Mouse (Mus musculus) kidney, adult 9 months (tissue): Measurements from ENCODE around the gene Zfp689.
"Not testable (repeated sequence)": the region's sequence is repeated elsewhere in the genome, so short reads cannot be mapped to it uniquely, and the experiment has no call there.

Experiments used
- DNase-seq: peaks from one replicate; pipeline ENCODE4 v3.0.0; 2022

Zfp689 gene

DNA sequence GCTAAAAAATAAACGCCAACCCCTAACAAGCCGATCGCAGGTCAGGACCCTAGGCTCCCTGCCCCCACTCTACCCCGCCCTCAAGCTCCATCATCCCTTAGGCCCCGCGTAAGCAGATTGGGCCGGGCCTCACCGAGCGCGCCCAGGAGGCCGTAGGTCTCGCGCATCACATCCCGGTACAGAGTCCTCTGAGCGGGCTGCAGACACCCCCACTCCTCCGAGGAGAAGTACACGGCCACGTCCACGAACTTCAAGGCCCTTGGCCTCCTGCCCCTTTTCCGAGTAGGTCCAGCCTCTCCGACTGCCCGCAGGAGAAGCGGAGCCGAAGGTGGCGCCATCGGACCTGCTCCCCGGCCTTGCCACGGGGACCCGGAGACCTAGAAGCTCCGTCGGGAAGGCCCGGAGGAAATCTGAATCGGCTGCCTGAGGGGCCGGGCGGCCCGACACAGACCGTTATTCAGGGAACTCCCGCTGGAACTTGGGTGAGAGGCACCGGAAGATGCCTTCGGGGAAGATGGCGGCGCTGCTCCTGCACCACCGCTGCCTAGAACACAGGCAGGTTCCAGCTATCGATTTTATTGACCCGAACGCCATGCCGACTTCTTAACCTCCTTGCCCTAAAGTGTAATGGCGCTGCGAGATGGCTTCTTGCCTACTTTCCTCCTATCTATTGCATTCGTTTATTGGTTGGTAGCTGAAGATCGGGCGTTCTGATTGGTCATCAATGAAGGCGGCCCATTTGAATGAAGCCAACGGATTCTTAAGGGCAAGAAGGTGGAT, at the start of gene Zfp689:
Gene Zfp689, minus strand, starts transcription at position 638 of the 780 bp plus-strand sequence.
- peak; percentile 99 for DNase-seq

DNA sequence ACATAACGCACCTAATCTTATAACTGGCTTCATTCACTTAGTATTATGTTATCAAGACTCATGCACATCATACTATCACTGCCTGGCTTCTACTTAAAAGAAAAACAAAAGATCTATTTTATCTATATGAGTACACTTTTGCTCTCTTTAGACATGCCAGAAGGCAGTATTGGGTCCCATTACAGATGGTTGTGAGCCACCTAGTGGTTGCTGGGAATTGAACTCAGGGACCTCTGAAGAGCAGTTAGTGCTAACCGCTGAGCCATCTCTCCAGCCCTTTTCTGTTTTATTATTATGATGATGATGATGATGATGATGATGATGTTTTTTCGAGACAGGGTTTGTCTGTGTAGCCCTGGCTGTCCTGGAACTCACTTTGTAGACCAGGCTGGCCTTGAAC, 49.4 kb upstream of the Zfp689 start:
- peak; percentile 64 for DNase-seq

DNA sequence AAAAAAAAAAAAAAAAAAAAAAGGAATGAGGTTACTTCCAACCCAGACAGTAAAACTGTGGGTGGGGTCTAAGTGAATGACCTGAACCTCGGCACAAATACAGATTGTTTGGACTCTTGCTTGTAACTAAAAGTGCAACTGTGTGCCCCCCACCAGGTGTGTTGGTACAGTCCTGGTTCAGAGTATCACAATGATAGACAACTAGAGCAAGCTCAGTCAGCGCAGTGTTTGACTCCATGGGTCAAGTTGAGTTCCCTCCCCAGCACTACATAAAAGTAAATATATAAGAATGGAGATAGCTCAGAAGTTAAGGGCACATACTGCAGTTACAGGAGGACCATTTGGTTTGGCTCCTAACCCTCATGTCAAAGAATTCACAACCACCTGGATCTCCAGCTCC, 48.4 kb upstream of the Zfp689 start:
- no peak for DNase-seq

DNA sequence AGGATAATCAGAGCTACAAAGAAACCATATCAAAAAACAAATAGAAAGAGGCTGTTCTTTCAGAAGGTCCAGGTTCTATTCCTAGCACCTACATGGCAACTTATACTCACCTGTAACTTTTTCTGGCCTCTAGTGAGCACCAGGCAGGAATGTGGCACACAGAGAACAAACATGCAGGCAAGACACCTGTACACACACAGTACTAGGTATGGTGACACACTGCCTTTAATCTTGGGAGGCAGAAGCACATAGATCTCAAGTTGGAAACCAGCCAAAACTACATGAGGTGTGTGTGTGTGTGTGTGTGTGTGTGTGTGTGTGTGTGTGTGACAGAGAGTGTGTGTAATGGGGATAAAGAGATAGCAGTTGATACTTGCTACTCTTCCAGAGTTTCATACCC, 45.7 kb upstream of the Zfp689 start:
- no peak for DNase-seq

DNA sequence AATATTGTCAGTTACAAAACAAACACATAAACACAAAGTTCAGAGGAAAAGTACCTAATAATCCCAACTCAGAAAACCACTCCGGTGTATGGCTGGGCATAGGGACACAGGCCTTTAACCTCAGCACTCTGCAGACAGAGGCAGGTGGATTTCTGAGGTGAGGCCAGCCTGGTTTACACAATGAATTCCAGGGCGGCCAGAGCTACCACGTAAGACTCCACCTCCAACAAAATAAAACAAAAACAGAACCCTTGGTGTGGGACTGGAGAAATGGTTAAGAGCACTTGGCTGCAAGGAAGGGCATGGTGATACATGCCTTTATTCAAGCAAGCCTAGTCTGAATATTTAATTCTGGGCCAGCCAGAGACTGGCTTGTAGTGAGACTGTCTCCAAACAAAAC, 42.9 kb upstream of the Zfp689 start:
- no peak for DNase-seq

DNA sequence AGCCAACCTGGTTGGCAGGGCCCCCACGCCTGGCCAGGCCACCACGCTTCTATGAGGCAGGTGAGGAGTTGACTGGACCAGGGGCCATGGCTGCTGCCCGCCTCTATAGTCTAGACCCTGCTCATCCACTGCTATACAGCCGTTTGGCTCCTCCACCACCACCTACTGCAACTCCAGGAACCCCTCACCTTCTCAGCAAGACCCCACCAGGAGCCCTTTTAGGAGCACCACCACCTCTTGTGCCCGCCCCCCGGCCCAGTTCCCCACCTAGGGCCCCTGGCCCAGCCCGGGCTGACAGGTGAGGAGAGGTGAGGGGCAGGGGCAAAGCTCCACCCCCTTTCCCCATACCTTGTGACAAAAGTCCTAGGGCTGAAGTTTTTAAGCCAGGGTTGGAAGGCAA, 41.0 kb upstream of the Zfp689 start:
- DNase-seq = no peak

DNA sequence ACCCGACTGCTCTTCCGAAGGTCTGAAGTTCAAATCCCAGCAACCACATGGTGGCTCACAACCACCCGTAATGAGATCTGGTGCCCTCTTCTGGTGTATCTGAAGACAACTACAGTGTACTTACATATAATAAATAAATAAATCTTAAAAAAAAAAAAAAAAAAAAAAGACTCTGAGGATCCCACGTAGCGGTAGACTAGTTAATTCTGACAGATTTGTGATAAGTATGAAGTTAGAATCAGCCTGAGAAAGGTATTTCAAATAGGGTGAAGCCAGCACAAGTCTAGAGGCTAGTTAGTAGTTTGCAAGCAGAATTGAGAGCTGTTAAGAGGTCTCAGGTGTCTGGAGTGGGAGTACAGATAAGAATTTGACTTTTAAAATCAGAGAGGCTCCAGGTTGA, 39.4 kb upstream of the Zfp689 start:
- not testable (repeated sequence) for DNase-seq

DNA sequence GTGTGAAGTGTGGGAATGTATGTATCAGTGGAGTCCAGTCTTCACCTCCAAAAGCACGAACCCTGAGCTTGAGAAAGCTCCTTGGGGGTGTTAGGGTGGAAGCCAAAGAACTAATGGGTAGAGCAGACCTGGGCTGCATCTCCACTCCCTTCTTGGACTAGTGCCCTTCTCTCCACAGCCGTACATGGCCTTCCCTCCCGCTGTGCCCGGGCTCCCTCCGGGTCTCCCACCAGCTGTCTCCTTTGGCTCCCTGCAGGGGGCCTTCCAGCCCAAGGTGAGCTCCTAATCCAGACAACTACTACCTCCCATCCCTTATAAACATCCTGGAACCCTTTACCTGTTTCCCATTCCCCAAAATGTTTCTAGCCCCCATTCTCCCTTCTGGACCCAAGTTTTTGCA, 36.5 kb upstream of the Zfp689 start:
- no peak for DNase-seq

DNA sequence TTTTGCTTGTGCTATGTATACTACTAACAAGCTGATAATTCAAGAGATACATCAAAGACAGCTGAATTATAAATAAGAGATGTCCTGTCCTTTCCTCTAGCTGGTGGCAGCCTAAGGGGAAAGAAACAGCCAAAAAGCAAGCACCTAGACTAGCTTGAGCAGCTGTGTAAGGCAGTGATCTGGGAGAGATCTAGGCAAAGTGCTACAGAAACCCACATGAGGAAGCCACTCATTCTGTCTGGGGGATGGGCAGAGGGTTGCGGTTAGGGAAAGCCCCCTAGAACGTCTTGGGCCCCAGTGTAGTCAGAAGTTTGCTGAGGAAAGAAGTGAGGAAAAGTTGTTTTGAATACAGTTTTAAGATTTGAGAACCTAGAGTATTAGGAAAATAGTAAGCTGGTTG, 31.4 kb upstream of the Zfp689 start:
- peak; percentile 22 for DNase-seq

DNA sequence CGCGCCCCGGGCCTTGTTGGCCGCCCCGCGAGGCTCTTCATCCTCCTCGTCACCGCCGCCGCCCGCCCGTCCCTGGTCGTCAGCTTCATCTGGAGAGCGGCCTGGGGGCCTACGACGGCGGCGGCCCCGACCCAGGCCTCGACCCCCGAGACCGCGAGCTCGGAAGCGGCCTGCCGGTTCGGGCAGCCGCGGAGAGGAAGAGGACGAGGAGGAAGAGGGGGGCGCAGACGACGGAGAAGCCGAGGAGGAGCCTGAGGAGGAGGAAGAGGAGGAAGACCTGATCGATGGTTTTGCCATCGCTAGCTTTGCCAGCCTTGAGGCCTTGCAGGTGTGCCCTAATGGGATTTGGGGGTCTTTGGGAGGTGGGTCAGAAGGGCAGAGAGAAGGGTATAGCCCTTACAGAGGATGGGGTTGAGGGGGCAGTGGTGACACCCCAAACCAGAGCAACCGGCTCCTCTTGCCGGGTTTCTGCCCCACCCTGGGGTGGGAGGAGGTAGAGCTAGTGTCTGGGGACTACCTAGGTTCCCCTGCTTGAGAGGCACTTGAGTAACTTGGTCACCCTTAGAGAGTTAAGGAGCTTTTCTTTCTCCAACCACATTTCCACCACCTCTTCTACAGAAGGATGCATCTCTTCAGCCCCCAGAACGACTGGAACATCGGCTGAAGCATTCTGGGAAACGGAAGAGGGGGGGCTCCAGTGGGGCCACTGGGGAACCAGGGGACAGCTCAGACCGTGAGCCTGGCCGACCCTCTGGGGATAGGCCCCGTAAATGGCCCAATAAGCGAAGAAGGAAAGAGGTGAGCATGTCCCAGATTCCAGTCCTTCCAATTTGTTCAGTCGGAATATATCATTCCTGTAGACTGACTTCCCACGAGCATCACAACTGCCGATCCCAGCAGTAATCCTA, 30.6 kb upstream of the Zfp689 start:
- DNase-seq = peak; percentile 29

DNA sequence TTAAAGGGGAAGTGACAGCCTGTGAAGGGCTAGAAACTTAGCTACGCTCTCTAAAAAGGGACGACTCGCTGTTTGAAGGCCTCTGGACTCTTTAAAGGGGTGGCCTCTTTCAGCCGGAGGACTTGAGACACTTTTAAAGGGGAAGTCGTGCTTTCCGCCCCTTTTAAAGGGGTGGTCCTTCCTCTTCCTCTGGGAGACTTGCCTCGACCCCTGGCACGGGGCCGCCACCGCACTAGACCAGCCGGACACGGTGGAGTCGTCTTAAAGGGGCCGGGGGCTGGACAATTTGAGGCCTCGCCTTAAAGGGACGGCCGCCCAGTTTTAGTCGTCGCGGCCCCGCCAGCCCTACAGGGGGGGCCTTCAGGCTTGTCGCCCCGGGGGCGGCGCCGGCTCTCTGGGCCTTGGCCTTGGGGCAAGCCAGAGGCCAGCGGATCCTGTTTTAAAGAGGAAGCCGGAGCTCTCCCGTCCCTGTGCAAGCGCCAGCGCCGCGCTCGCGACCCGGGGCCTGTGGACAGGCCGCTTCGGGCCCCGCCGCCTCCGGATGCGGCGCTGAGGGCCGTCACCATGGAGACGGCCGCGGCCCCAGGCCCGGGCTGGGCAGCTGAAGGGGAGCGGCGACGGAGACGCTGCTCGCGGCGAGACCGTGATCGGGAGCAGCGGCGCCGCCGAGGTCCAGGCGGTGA, 29.8 kb upstream of the Zfp689 start, which contains the start of gene Fbrs:
Gene Fbrs, plus strand, starts transcription at position 565 of the 683 bp plus-strand sequence.
- peak; percentile 99 for DNase-seq

DNA sequence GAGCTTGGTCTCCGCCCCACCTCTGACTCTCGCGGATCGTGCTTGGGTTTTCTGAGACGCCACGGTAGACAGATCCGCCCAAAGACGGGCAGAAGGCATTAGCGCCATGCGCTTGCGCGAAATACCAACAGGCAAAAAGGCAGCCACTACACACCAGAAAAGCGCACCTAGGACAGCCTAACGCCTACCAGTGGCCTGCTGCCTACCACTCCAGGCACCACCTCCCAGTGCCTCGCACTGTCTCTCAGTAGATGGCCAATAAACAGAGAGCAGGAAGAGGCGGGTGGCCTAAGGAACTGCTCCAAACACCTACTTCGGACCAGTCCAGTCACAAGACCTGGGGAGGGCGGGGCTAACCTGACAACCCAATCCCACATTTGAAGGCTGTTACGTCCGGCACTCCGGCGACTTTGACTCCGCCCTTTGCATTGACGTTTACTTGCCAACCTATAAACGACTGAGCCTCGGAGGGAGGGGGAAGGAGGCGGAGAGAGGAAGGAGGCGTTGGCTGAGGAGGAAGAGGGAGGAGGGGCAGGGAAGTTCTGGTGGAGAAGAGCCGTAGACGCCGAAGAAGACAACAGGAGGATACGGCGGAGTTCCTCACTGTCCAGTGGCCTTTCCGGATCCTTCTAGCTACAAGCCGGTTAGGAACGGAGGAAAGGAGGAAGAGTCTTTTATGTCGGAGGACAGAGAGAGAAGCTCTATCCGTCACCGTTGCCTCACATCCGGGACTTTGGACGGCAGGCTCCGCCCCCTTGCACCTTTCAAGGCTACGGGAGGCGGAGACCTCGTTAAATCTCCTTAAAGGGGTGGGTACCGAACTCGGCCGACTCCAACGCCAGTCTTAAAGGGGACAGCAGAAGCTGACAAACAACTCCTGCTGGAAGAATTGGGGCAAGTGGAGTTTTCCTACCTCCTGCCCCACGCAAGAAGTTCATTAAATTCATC, 29.0 kb upstream of the Zfp689 start:
- peak; percentile 100 for DNase-seq

DNA sequence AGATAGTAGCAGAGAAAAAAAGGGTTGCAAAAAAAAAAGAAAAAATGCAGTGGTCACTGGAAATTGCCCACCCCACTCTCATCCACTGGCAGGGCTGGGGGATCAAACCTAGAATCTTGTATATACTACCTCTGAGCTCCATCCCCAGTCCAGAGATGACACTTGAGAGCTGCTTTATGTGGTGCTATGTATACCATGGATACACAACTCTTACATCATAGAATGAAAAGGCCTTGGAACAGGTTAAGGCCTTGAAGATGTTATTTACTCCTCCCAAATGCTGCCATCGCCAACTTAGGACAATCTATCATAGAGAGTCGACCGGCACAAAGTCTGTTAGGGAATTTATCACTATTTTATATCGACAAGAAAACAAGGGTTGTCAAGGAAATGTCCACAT, 27.9 kb upstream of the Zfp689 start:
- DNase-seq = no peak

DNA sequence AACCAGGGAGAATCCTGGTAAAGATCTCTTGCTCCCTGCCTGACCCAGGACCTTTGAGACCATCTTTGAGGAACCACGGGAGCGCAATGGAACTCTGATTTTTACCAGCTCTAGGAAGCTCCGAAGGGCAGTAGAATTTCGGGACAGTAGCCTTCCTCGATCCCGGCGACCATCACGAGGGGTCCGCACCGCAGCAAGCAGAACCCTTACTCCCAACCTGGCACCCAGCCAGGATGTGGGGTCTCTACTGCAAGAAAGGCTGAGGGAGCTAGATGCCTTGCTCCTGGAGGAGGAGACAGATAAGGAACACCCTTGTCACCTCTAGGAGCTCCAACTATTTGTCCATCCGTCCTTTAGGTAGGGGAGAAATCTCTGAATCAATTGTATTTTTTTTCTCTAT, 27.4 kb upstream of the Zfp689 start:
- DNase-seq = peak; percentile 37

DNA sequence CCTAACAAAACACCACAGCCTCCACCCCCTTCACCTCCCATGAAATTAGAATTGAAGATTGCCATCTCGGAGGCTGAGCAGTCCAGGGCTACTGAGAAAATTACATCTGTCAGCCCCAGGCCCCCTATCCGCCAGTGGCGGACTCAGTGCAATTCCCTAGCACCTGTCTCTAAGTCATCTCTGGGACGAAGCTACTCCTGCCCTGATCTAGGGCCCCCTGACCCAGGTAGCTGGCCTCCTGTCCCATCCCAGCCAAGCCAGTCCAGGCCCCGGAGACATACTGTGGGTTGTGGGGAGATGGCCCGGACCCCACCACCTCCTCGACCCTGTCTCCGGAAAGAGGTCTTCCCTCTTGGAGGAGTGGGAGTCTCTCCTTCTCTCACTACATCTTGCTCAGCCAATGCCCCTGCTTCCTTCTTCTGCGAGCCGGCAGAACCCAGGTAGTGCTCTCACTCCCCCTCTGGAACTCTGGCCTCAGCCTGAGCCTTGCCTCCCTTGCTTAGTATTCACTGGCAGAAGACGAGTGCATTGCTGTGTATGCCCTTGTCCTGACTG, 26.3 kb upstream of the Zfp689 start:
- DNase-seq = peak; percentile 21

DNA sequence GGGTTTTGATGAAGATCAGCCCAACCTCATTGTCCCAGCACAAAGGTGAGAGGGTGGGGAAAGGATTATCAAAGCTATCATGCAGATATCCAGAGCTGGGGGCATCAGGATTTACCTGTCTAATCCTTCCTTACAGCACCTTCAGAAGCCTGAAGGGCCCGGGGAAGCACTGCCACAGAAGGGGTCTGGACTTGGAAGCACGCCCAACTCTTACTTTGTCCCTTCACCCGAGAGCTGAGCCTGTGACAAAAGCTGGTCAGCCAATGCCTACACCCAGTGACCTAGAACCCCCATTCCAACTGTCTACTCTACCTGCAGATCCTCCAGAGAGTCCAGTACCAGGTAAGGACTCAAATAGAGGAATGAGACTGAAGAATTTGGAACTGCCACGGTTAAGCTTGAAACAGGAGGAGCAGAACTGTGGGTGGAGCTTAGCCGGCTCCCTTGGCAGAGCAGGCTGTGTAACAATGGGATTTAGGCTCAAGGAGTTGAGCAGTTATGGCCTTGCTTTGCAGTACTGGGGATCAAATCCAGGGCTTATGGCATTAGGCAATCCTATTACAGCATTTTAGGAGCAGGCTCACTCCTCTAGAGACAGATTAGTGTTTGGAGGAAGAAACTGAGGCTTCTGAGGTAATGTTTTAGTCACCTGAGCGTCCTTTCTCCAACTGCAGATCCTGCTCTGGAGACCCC, 25.6 kb upstream of the Zfp689 start:
- DNase-seq = peak; percentile 26

DNA sequence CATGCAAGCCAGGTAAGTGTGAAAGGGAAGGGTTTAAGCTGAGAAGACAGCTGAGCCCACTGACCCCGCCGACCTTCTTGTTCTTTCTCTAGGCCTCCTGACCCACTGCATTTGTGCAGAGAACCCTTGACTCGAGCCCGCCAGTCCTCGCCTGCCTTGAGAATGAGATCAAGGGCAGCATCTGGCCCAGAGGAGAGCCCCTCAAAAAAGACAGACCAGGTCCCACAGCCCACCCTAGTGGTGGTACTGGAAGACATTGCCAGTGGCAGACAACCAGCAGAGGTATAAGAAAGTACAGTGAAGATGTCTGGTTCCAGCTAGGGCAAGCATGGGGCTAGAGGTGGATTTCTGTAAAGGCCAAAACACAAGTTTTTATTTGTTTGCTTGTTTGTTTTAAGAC, 24.7 kb upstream of the Zfp689 start:
- peak; percentile 21 for DNase-seq

DNA sequence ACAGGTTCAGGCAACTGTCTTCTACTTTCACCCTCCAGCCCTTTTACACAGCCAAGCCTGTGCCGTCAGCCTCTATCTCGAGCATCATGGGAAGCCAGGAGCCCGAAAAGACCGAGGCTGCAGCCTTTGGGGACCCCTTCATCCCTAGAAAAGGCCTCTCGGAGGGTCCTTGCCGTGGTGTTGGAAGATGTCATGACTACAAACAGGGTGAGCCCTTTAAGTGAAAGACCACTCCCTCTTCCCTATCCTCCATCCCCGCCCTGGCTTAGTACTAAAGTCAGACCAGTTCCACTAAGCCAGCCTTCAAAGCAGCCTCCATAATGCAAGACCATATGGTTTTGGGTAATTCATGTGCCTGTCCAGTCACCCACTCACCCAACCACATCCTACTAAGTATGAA, 23.1 kb upstream of the Zfp689 start:
- peak; percentile 51 for DNase-seq

DNA sequence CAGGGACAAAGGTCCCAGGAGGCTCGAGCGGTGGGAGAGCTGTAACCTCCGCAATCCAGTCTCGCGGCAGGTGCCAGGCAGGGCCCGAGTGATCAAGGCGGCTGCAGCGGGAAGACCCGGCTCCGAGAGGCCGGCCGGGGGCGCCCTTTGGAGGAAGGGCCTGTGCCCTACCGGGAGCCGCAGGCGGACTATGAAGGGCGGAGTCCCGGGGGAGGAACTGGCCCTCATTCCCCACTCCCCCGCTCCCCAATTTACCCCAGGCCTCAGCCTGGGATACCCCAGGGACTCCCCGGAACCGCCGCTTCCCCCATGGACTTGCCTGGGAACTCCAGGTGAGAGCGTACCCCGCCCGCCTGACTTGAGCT, 22.7 kb upstream of the Zfp689 start:
- no peak for DNase-seq

DNA sequence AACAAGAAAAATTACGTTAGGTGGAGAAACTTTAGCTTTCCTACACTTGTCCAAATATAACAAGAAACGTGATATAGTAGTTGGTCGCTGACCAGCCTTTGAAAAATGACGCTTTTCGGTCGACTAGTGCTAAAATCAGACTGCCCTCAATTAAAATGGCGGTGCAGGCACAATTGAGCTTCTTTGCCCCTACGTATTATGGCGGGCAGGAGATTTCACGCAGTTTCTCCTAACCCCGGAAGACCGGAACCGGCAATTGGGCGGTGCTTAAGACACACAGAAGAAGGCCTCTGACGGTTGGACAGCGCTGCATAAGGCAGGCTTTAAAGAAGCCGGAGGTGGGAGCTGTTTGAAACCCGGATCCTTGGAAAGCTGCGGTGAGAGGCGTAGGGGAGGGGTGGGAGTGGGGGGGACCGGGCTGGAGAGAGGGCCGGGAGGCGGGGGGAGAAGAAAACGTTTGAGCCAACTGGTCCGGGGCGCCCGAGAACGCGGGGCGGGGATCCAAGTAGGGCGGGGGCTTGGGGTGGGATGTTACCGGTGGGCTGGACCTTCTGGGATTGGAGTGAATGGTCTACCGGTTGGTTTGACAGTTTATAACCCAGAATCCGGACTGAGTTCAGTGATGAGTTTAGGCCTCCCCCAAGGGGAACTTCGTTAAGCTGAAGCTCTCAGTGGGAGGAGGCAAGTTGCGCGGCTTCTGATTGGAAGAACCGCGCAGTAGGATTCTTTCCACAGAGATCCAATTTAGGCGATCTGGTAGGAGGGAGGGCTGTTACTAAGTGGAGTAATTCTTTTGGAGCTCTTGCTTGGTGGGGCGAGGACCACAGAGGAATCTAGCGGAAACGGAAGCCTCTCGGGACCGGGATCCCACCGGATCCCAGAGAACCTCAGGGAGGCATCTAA, 22.0 kb upstream of the Zfp689 start:
- DNase-seq = peak; percentile 98
